Mouse (Mus musculus) liver, postnatal 0 days (tissue): Measurements from ENCODE around the gene Nr1d1.

Experiments used
- CTCF ChIP-seq: sonication (generic); IDR thresholded peaks from 2 replicates; pipeline ENCODE4 v1.5.1; 2016; ENCODE audit warnings: antibody characterized with exemption, low read depth
- EP300 ChIP-seq: IDR thresholded peaks from 2 replicates; pipeline ENCODE4 v1.6.1; 2016; ENCODE audit warnings: antibody characterized with exemption, low read depth, mild to moderate bottlenecking

DNA sequence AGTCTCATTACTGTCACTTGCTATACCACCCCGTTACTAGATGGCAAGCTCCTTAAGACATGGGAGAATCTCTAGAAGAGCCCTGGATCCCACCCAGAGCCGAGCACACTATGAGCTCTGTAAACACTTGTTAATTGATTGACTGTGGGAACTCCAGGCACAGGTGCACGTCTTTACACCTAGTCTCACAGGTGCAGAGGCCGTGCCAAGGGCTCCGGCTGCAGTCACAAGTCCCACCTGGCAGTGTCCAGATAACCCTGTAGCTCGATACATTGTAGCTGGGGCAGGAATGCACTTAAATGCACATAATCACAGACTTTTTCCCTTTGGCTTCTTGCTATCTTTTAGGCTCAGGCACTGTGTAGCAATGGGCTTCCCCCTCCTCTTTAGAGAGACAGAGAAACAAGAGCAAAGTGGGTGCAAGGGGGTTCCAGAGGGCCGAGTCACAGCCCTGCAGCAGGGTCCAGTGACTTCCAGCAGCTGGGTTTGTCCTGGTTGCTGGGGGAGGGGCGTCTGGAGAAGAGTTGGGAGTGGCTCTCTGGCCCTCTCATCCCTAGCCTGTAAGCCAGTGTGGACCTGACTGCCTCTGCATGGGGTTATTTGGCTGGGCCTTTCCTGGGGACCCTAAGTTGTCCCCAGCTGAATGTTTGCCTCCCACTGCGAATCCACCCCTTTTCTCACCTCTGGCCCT is 31.3 kb downstream of the Nr1d1 start:
- TF ChIP-seq CTCF, result no peak
- TF ChIP-seq EP300, result no peak
